Mouse (Mus musculus) kidney, postnatal 0 days (tissue): ENCODE measurements around the gene Khdrbs2. TPM values are rescaled to one million over a fixed set of nuclear protein-coding genes. Genes with fewer than 3 reads are reported as not detected.

ENCODE experiments used
- ATAC-seq: fragments of 200-750 bp; cut with Nextera tagmentation; replicated peaks from 2 replicates; pipeline ENCODE4 v1.8.0; 2017; ENCODE audit warnings: low read depth, moderate number of reproducible peaks, moderate TSS enrichment, moderate library complexity; ENCODE audit not compliant: low FRiP score
- DNase-seq: peaks from one replicate; pipeline ENCODE4 v3.0.0-alpha.2; 2016; ENCODE audit warnings: low spot score
- H3K27ac ChIP-seq: fragments of 300-500 bp; sonication (generic); 2 replicates; pipeline ENCODE4 v1.5.1; 2014; ENCODE audit warnings: mild to moderate bottlenecking
- H3K27me3 ChIP-seq: fragments of 300-500 bp; sonication (generic); 2 replicates; pipeline ENCODE4 v1.6.1; 2014; ENCODE audit warnings: low read length, mixed read lengths; ENCODE audit not compliant: insufficient read depth
- H3K36me3 ChIP-seq: fragments of 300-500 bp; sonication (generic); 2 replicates; pipeline ENCODE4 v1.6.1; 2014; ENCODE audit warnings: low read length, mixed read lengths; ENCODE audit not compliant: insufficient read depth
- H3K4me1 ChIP-seq: fragments of 300-500 bp; sonication (generic); replicated peaks from 2 replicates; pipeline ENCODE4 v1.6.1; 2014; ENCODE audit warnings: antibody characterized with exemption, low read length, mixed read lengths; ENCODE audit not compliant: insufficient read depth
- H3K4me2 ChIP-seq: fragments of 300-500 bp; sonication (generic); 2 replicates; pipeline ENCODE4 v1.6.1; 2014; ENCODE audit warnings: mild to moderate bottlenecking, low read length, moderate library complexity, mixed read lengths
- H3K4me3 ChIP-seq: fragments of 300-500 bp; sonication (generic); replicated peaks from 2 replicates; pipeline ENCODE4 v1.5.1; 2014; ENCODE audit warnings: low read depth, low read length
- H3K9ac ChIP-seq: fragments of 300-500 bp; sonication (generic); 2 replicates; pipeline ENCODE4 v1.6.1; 2014; ENCODE audit warnings: low read depth, low read length
- H3K9me3 ChIP-seq: fragments of 300-500 bp; sonication (generic); replicated peaks from 2 replicates; pipeline ENCODE4 v1.6.1; 2016; ENCODE audit warnings: low read length, inconsistent platforms, mixed read lengths
- CTCF ChIP-seq: IDR thresholded peaks from 2 replicates; pipeline ENCODE4 v1.5.1; 2016; ENCODE audit warnings: antibody characterized with exemption, low read depth, mild to moderate bottlenecking, moderate library complexity
- WGBS: fragments of 180-500 bp; shearing (Covaris S2); extraction: QIAGEN DNeasy Blood & Tissue Kit; methylation state at CpG from one replicate; pipeline ENCODE4 v1.1.7; 2014; 5-methylcytosine and 5-hydroxymethylcytosine counted together
- polyA plus RNA-seq: library from polyadenylated mRNA; unstranded; fragments of >200 nt; fragmentation: Nextera tagmentation; extraction: Ambion mirVana; gene quantifications from 2 replicates; pipeline ENCODE4 v1.2.1, GENCODE M21; 2015

Gene Khdrbs2
- 1.5 and 1.8 TPM in 2 replicates for polyA plus RNA-seq

- peak within 1 kb of the TSS; percentile 38 for H3K4me3 ChIP-seq
- H3K9ac ChIP-seq: 0 out of 2 replicates have a peak within 1 kb of the TSS, but pooled peaks have one; percentile 27
- under 1% methylated on average over 52 of the region's 53 CpGs for WGBS
- no peaks in the 10 kb centered on the region for H3K27me3 ChIP-seq
- peak within 1 kb of the TSS; percentile 86 for H3K4me2 ChIP-seq
- no peaks in the 10 kb centered on the region for H3K36me3 ChIP-seq
- peak; percentile 91 for DNase-seq
- H3K4me1 ChIP-seq: no peaks in the 10 kb centered on the region
- peak; percentile 100 for ATAC-seq
- no peaks in the 10 kb centered on the region for H3K9me3 ChIP-seq
- H3K27ac ChIP-seq: no peak within 1 kb of the TSS
- TF ChIP-seq CTCF: peak; percentile 4; the same call in 1 of the 2 replicates
Measured at GRCm38 (mm10) chr1:32172506-32173239, at the start of gene Khdrbs2. Gene Khdrbs2 (plus strand): TSS chr1:32172714.

DNA sequence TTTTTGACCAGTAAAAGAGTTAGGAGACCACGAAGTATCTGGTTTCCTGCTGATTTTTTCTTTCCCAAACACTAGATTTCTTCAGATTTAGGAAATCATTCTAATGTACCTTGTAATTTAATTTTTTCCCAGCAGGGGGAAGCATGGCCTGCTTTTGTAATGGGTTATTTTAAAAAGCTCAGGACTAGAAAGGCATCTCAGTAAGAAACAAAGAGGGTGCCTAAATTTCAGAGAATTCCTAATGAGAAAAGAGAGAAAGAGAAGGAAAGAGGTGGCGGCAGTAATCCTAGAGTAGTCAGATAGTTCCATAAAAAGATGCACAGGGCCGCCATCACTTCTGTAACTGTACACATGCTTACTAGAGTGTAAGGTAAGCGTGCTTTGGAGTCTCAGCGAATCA lies 2.1 kb downstream of the Khdrbs2 start:
- Histone ChIP-seq H3K27me3 (no peaks in the 10 kb centered on the region), H3K9ac (no peak overlapping the region), H3K4me2 (no peak overlapping the region), H3K4me1 (no peaks in the 10 kb centered on the region), H3K36me3 (no peaks in the 10 kb centered on the region), H3K9me3 (no peaks in the 10 kb centered on the region), H3K4me3 (no peak overlapping the region), H3K27ac (no peak overlapping the region)
- 66% methylated on average over 5 of the region's 5 CpGs for WGBS
- TF ChIP-seq CTCF: peak; percentile 73
- ATAC-seq (no peak), DNase-seq (peak; percentile 75)

GRCm38 (mm10) chr1:32199664-32200260 lies 27.2 kb downstream of the Khdrbs2 start:
- Histone ChIP-seq H3K9ac (no peak overlapping the region), H3K4me3 (no peak overlapping the region), H3K9me3 (no peaks in the 10 kb centered on the region), H3K27ac (no peak overlapping the region), H3K4me1 (no peaks in the 10 kb centered on the region), H3K27me3 (no peaks in the 10 kb centered on the region), H3K4me2 (no peak overlapping the region), H3K36me3 (no peaks in the 10 kb centered on the region)
- 78% methylated on average over 1 of the region's 1 CpGs for WGBS
- TF ChIP-seq CTCF: no peak
- ATAC-seq (no peak), DNase-seq (no peak)

- no peak for TF ChIP-seq CTCF
- no peaks in the 10 kb centered on the region for H3K27me3 ChIP-seq
- DNase-seq (no peak), ATAC-seq (no peak)
- no peak overlapping the region for H3K4me2 ChIP-seq
- no peaks in the 10 kb centered on the region for H3K9me3 ChIP-seq
- no peaks in the 10 kb centered on the region for H3K4me1 ChIP-seq
- no peak overlapping the region for H3K4me3 ChIP-seq
- H3K36me3 ChIP-seq: no peaks in the 10 kb centered on the region
- no peak overlapping the region for H3K9ac ChIP-seq
- WGBS: 89% methylated on average over 5 of the region's 5 CpGs
- H3K27ac ChIP-seq: no peak overlapping the region
Measured at GRCm38 (mm10) chr1:32248443-32248842, 75.9 kb downstream of the Khdrbs2 start.

- no peak for TF ChIP-seq CTCF
- H3K9ac ChIP-seq: no peak overlapping the region
- H3K4me1 ChIP-seq: no peaks in the 10 kb centered on the region
- no peak overlapping the region for H3K4me2 ChIP-seq
- no peak for DNase-seq
- no peak overlapping the region for H3K27ac ChIP-seq
- H3K9me3 ChIP-seq: no peaks in the 10 kb centered on the region
- WGBS: 91% methylated on average over 2 of the region's 2 CpGs
- ATAC-seq: no peak
- H3K36me3 ChIP-seq: no peaks in the 10 kb centered on the region
- H3K4me3 ChIP-seq: no peak overlapping the region
- H3K27me3 ChIP-seq: no peaks in the 10 kb centered on the region
Measured at GRCm38 (mm10) chr1:32249602-32250001, 77.1 kb downstream of the Khdrbs2 start.

DNA sequence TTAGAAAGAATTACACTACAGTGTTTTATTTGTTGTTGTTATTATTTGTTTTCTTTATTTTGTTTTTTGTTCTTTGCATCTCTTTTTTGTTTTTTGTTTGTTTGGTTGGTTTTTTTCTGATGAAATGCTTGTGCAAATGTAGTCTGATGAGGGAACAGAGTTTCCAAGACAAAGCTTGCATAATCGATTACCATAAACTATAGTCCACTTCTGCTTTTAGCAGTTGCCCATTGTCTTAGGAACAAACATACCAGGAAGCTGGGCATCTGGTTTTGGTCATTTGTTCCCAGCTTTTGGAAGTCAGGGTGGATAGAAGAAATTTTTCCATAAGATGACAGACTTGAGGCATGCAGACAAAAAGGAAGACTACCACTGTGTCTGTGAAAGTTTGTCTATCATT lies 77.8 kb downstream of the Khdrbs2 start:
- no peaks in the 10 kb centered on the region for H3K4me1 ChIP-seq
- no peak overlapping the region for H3K27ac ChIP-seq
- 97% methylated on average over 1 of the region's 1 CpGs for WGBS
- H3K9ac ChIP-seq: no peak overlapping the region
- no peak overlapping the region for H3K4me2 ChIP-seq
- no peak for ATAC-seq
- TF ChIP-seq CTCF: no peak
- DNase-seq: no peak
- H3K9me3 ChIP-seq: no peaks in the 10 kb centered on the region
- no peaks in the 10 kb centered on the region for H3K27me3 ChIP-seq
- no peaks in the 10 kb centered on the region for H3K36me3 ChIP-seq
- no peak overlapping the region for H3K4me3 ChIP-seq
